Mouse (Mus musculus) embryonic facial prominence, embryonic 10.5 days (tissue): ENCODE data around the gene Secisbp2l. TPM values are rescaled to one million over a fixed set of nuclear protein-coding genes. Genes with fewer than 3 reads are reported as not detected.

Source experiments
- DNase-seq: peaks from one replicate; pipeline ENCODE4 v3.0.0-alpha.2; 2017; ENCODE audit warnings: low spot score
- H3K27ac ChIP-seq: fragments of 300-500 bp; sonication (generic); replicated peaks from 2 replicates; pipeline ENCODE4 v1.5.1; 2016; ENCODE audit warnings: mild to moderate bottlenecking
- H3K27me3 ChIP-seq: fragments of 300-500 bp; sonication (generic); replicated peaks from 2 replicates; pipeline ENCODE4 v1.6.1; 2016; ENCODE audit warnings: low read depth, mild to moderate bottlenecking; ENCODE audit not compliant: poor library complexity, severe bottlenecking
- H3K36me3 ChIP-seq: fragments of 300-500 bp; sonication (generic); replicated peaks from 2 replicates; pipeline ENCODE4 v1.6.1; 2016; ENCODE audit warnings: mild to moderate bottlenecking, moderate library complexity
- H3K4me1 ChIP-seq: fragments of 300-500 bp; sonication (generic); 2 replicates; pipeline ENCODE4 v1.6.1; 2016
- H3K4me3 ChIP-seq: fragments of 300-500 bp; sonication (generic); 2 replicates; pipeline ENCODE4 v1.5.1; 2016; ENCODE audit warnings: mild to moderate bottlenecking, moderate library complexity
- H3K9me3 ChIP-seq: fragments of 300-500 bp; sonication (generic); 2 replicates; pipeline ENCODE4 v1.6.1; 2016; ENCODE audit warnings: mild to moderate bottlenecking
- WGBS: fragments of 180-500 bp; shearing (Covaris S2); methylation state at CpG from one replicate; pipeline ENCODE4 v1.1.7; 2016; 5-methylcytosine and 5-hydroxymethylcytosine counted together
- polyA plus RNA-seq: library from polyadenylated mRNA; unstranded; fragments of >200 nt; fragmentation: Nextera tagmentation; extraction: Ambion mirVana; gene quantifications from 2 replicates; pipeline ENCODE4 v1.2.1, GENCODE M21; 2016

Gene Secisbp2l
- polyA plus RNA-seq, 1 experiment from 2014 or later = 17.3 TPM

GRCm38 (mm10) chr2:125692010-125692409 is 90.7 kb downstream of the Secisbp2l start:
- WGBS = 58% methylated on average over 2 of the region's 2 CpGs
- H3K4me1 ChIP-seq = peaks cover 6% of the 10 kb centered on the region; the same call in 1 of the 2 replicates
- no peaks in the 10 kb centered on the region for H3K36me3 ChIP-seq
- no peak for DNase-seq
- no peaks in the 10 kb centered on the region for H3K9me3 ChIP-seq
- no peak overlapping the region for H3K27ac ChIP-seq
- H3K4me3 ChIP-seq = no peak overlapping the region
- H3K27me3 ChIP-seq = no peaks in the 10 kb centered on the region

Other genes with a start within 250 kb of the Secisbp2l start
- gene Cep152, start 157.8 kb downstream of the Secisbp2l start, polyA plus RNA-seq = 11.5 and 12.4 TPM in 2 replicates
- gene Eid1, start 109.8 kb downstream of the Secisbp2l start, polyA plus RNA-seq = 127 and 136 TPM in 2 replicates
- 1.2 and 2.0 TPM in 2 replicates for gene Shc4, start 58.7 kb downstream of the Secisbp2l start, polyA plus RNA-seq
- 36.7 and 37.3 TPM in 2 replicates for gene Galk2, start 76.2 kb upstream of the Secisbp2l start, polyA plus RNA-seq
- 94.9 and 98.3 TPM in 2 replicates for gene Cops2, start 76.3 kb upstream of the Secisbp2l start, polyA plus RNA-seq